Mouse (Mus musculus) lung, postnatal 0 days (tissue): ENCODE results near the gene Stk11ip. TPM values are rescaled to one million over a fixed set of nuclear protein-coding genes. Genes with fewer than 3 reads are reported as not detected.
A peak's percentile ranks its signal among the peaks of the same experiment; 100 is the strongest.

Experiments used
- ATAC-seq: fragments of 200-750 bp; cut with Nextera tagmentation; 2 replicates; pipeline ENCODE4 v1.8.0; 2017; ENCODE audit warnings: moderate library complexity
- DNase-seq: peaks from one replicate; pipeline ENCODE4 v3.0.0-alpha.2; 2016; ENCODE audit warnings: low spot score
- H3K27ac ChIP-seq: fragments of 300-500 bp; sonication (generic); 2 replicates; pipeline ENCODE4 v1.5.1; 2014; ENCODE audit warnings: antibody characterized with exemption, mild to moderate bottlenecking, low read length, mixed read lengths
- H3K27me3 ChIP-seq: fragments of 300-500 bp; sonication (generic); replicated peaks from 2 replicates; pipeline ENCODE4 v1.6.1; 2014; ENCODE audit warnings: low read length, mixed read lengths; ENCODE audit not compliant: insufficient read depth
- H3K36me3 ChIP-seq: fragments of 300-500 bp; sonication (generic); 2 replicates; pipeline ENCODE4 v1.6.1; 2014; ENCODE audit warnings: low read length, mixed read lengths; ENCODE audit not compliant: insufficient read depth
- H3K4me1 ChIP-seq: fragments of 300-500 bp; sonication (generic); 2 replicates; pipeline ENCODE4 v1.6.1; 2014; ENCODE audit warnings: antibody characterized with exemption, low read depth, low read length, mixed read lengths; ENCODE audit not compliant: insufficient read depth
- H3K4me2 ChIP-seq: fragments of 300-500 bp; sonication (generic); replicated peaks from 2 replicates; pipeline ENCODE4 v1.6.1; 2014; ENCODE audit warnings: low read depth, mild to moderate bottlenecking, low read length, moderate library complexity, mixed read lengths
- H3K4me3 ChIP-seq: fragments of 300-500 bp; sonication (generic); 2 replicates; pipeline ENCODE4 v1.5.1; 2014; ENCODE audit warnings: low read depth, low read length
- H3K9ac ChIP-seq: fragments of 300-500 bp; sonication (generic); replicated peaks from 2 replicates; pipeline ENCODE4 v1.6.1; 2014; ENCODE audit warnings: low read depth, mild to moderate bottlenecking
- H3K9me3 ChIP-seq: fragments of 300-500 bp; sonication (generic); 2 replicates; pipeline ENCODE4 v1.6.1; 2016; ENCODE audit warnings: low read length, mixed read lengths
- CTCF ChIP-seq: IDR thresholded peaks from 2 replicates; pipeline ENCODE4 v1.5.1; 2016; ENCODE audit warnings: antibody characterized with exemption, mild to moderate bottlenecking
- EP300 ChIP-seq: IDR thresholded peaks from 2 replicates; pipeline ENCODE4 v1.6.1; 2016; ENCODE audit warnings: antibody characterized with exemption, mild to moderate bottlenecking, control low read depth
- WGBS: fragments of 180-500 bp; shearing (Covaris S2); extraction: QIAGEN DNeasy Blood & Tissue Kit; methylation state at CpG from one replicate; pipeline ENCODE4 v1.1.7; 2014; 5-methylcytosine and 5-hydroxymethylcytosine counted together
- polyA plus RNA-seq: library from polyadenylated mRNA; unstranded; fragments of >200 nt; fragmentation: Nextera tagmentation; extraction: Ambion mirVana; gene quantifications from 2 replicates; pipeline ENCODE4 v1.2.1, GENCODE M21; 2015

The Stk11ip gene
- polyA plus RNA-seq, 1 experiment from 2014 or later = 13.2 TPM

DNA sequence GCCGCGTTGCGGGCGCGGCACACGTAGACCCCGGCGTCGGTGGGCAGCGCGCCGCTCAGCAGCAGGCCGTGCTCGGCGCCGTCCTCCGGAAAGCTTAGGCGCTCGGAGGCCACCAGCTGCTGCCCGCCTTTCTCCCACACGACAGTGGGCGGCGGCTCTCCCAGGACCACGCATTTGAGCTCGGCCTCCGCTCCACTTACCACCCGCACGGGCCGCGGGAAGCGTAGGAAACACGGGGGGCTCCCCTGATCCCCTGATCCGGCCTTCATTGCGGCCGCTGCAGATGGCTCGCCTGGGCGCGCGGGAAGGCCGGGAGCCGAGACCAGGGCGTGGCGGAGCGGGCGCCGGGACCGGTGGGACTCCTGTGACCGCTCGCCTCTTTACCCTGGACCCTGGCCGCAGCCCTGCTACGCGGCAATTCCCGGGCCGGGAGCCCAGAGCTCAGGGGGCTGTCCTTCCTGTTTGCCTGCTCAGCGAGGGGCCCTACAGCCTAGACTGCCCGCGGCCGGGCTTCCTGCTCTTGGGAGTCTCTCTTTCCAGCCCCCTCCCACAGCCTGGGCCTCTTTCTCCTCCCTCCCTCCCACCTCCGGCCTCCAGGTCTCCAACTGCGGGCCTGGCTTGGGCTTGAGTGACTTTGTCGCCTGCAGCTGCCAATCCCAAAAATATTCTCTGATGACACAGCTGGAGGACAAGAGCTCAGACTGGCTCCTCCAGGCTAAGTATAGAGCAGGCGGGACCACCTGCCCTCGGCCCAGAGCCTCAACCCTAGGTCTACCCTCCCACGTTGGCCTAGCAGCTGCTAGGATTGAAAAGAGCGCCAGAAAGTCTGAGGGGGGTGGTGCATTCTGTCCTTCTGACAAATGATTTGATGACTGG lies 15.1 kb upstream of the Stk11ip start, which contains the start of gene Obsl1:
Obsl1 (minus strand) TSS at position 497 of the 876 bp plus-strand sequence.
- DNase-seq (peak; percentile 91), ATAC-seq (peak; percentile 85)
- H3K27ac ChIP-seq = peak within 1 kb of the TSS; percentile 90
- peaks cover 2% of the 10 kb centered on the region for H3K4me1 ChIP-seq
- 1% methylated on average over 40 of the region's 65 CpGs for WGBS
- no peaks in the 10 kb centered on the region for H3K27me3 ChIP-seq
- H3K9ac ChIP-seq = peak within 1 kb of the TSS; percentile 85
- no peaks in the 10 kb centered on the region for H3K9me3 ChIP-seq
- peak within 1 kb of the TSS; percentile 78 for H3K4me3 ChIP-seq
- no peak for TF ChIP-seq CTCF
- TF ChIP-seq EP300 = no peak
- H3K36me3 ChIP-seq = 0 out of 2 replicates have a peak, but pooled peaks cover 5% of the 10 kb centered on the region
- peak within 1 kb of the TSS; percentile 95 for H3K4me2 ChIP-seq

DNA sequence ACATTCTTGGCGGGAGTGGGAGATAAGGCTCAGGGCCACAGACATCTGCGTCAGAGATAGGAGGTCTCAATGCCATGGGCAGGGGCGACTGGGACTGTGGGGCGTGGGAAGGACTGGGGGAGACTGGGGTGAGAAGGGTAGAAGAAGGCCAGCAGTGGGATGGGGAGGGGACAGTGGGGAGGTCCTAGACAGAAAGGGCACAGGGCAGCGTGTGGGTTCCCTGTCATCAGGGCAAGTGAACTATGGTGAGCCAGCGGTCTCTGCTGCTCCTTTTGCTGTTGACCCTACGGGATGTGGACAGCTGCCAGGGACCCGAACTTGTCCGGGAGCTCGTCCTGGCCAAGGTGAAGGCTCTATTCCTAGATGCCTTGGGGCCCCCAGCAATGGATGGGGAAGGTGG lies 14.3 kb upstream of the Stk11ip start, which contains the start of gene Inha:
Inha (plus strand) TSS at position 72 of the 400 bp plus-strand sequence.
- DNase-seq (no peak), ATAC-seq (no peak)
- 54% methylated on average over 10 of the region's 10 CpGs for WGBS
- Histone ChIP-seq H3K36me3 (no peaks in the 10 kb centered on the region), H3K9me3 (no peaks in the 10 kb centered on the region), H3K9ac (peak within 1 kb of the TSS; percentile 85), H3K4me1 (peaks cover 7% of the 10 kb centered on the region), H3K27me3 (no peaks in the 10 kb centered on the region), H3K4me3 (peak within 1 kb of the TSS; percentile 78), H3K4me2 (peak within 1 kb of the TSS; percentile 95), H3K27ac (peak within 1 kb of the TSS; percentile 90)
- TF ChIP-seq EP300 (no peak), CTCF (no peak)

DNA sequence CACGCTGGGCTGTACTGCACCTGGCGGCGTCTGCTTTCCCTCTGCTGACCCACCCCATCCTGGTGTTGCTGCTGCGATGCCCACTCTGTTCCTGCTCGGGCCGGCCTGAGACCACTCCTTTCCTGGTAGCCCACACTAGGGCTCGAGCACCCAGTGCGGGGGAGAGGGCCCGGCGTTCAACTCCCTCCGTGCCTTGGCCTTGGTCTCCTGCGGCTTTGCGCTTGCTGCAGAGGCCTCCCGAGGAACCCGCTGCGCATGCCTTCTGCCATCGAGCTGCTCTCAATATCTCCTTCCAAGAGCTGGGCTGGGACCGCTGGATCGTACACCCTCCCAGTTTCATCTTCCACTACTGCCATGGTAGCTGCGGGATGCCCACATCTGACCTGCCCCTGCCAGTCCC lies 11.7 kb upstream of the Stk11ip start:
- Histone ChIP-seq H3K9me3 (no peaks in the 10 kb centered on the region), H3K4me2 (no peak overlapping the region), H3K27me3 (no peaks in the 10 kb centered on the region), H3K36me3 (no peaks in the 10 kb centered on the region), H3K9ac (no peak overlapping the region), H3K27ac (0 out of 2 replicates have a peak overlapping the region, but pooled peaks have one; percentile 27), H3K4me1 (peaks cover 7% of the 10 kb centered on the region), H3K4me3 (no peak overlapping the region)
- no peak for TF ChIP-seq CTCF
- no peak for TF ChIP-seq EP300
- ATAC-seq = no peak
- DNase-seq = no peak
- WGBS = 69% methylated on average over 20 of the region's 20 CpGs

DNA sequence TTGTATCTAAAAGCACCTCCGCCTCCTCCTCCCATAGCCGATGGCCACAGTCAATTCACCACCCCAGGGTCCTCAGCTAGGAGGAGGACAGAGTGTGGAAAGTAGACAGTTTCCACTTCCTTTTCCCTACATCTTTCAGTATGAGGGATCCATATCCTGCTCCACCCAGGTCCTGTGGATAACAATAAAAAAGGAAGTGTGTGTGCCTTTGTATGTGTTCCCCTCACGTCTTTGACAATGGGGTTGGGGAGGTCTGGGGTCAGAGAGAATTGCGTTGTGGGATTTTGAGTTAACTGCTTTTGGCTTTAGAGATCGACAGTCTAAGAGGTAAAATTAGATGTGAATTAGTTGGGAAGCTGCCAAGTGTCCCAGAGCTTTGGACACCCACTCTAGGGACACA lies 11.2 kb upstream of the Stk11ip start:
- no peak overlapping the region for H3K4me3 ChIP-seq
- ATAC-seq = peak; percentile 27
- H3K9ac ChIP-seq = no peak overlapping the region
- peak; percentile 43 for DNase-seq
- H3K4me1 ChIP-seq = peaks cover 7% of the 10 kb centered on the region
- TF ChIP-seq CTCF = no peak
- peak; percentile 84 for TF ChIP-seq EP300
- H3K4me2 ChIP-seq = no peak overlapping the region
- WGBS = 45% methylated on average over 5 of the region's 5 CpGs
- H3K27me3 ChIP-seq = no peaks in the 10 kb centered on the region
- no peaks in the 10 kb centered on the region for H3K9me3 ChIP-seq
- H3K36me3 ChIP-seq = no peaks in the 10 kb centered on the region
- peak overlapping the region; percentile 27; the same call in 1 of the 2 replicates for H3K27ac ChIP-seq

DNA sequence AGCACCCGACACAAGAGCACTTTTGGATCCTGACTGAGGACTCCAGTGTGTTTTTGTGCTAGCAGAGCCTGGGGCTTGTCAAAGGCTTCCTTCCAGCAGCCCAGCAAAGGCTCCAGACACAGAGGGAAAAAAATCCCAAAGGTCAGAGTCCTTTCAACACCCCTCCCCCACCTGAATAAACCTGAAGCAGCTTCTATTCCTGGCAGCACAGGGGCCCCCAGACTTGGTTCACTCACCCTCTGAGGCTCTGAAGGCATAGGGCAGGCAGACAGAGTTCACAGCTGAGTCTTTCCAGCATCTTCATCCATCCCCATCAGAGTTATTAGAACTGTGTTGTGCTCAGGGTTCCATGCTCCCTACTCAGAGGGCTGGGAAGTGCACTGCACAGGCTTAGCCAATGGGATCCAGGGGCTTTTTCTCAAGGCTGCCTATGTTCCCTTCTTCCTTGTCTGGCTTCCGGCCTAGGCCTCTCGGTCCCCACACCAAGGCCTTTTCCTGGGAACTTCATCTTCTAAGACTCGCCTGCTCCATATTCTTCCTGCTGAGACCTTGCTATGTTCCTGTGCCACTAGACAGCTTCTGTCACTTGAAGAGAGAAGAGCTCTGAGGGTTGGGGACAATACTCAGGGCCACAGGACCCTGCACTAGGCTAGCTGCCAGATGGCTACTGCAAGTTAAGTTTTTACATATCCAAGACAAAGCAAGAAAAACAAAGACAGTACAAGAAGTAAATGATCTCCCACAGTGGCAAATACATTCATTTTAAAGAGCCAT lies 9.7 kb upstream of the Stk11ip start:
- no peaks in the 10 kb centered on the region for H3K9me3 ChIP-seq
- peaks cover 7% of the 10 kb centered on the region; the same call in 1 of the 2 replicates for H3K4me1 ChIP-seq
- no peaks in the 10 kb centered on the region for H3K27me3 ChIP-seq
- H3K36me3 ChIP-seq = no peaks in the 10 kb centered on the region
- ATAC-seq (no peak), DNase-seq (no peak)
- no peak overlapping the region for H3K27ac ChIP-seq
- H3K9ac ChIP-seq = no peak overlapping the region
- no peak overlapping the region for H3K4me2 ChIP-seq
- 61% methylated on average over 4 of the region's 4 CpGs for WGBS
- TF ChIP-seq CTCF = no peak
- no peak for TF ChIP-seq EP300
- H3K4me3 ChIP-seq = no peak overlapping the region

DNA sequence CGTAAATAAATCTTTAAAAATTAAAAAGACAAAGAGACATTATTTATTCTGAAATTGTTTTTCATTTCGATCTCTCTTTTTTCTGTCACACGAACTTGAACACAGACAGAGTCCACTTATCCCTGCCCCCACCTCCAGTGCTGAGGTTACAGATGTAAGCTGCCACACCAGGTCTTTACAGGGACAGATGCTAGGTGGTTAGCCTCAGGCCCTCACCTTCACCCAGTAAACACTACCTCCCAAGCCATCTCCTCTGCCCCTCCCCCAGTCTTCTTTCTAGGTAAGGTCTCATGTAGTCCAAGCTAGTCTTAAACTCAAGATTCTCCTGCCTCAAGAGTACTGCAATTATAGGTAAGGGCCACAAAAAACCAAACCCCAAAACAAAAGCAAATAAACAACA lies 8.8 kb upstream of the Stk11ip start:
- WGBS = 88% methylated on average over 3 of the region's 3 CpGs
- Histone ChIP-seq H3K27ac (no peak overlapping the region), H3K4me3 (no peak overlapping the region), H3K9ac (no peak overlapping the region), H3K36me3 (no peaks in the 10 kb centered on the region), H3K27me3 (no peaks in the 10 kb centered on the region), H3K4me2 (no peak overlapping the region), H3K4me1 (0 out of 2 replicates have a peak, but pooled peaks cover 7% of the 10 kb centered on the region), H3K9me3 (no peaks in the 10 kb centered on the region)
- DNase-seq = no peak
- no peak for ATAC-seq
- TF ChIP-seq EP300 (no peak), CTCF (no peak)
